In the genomic region with DNA sequence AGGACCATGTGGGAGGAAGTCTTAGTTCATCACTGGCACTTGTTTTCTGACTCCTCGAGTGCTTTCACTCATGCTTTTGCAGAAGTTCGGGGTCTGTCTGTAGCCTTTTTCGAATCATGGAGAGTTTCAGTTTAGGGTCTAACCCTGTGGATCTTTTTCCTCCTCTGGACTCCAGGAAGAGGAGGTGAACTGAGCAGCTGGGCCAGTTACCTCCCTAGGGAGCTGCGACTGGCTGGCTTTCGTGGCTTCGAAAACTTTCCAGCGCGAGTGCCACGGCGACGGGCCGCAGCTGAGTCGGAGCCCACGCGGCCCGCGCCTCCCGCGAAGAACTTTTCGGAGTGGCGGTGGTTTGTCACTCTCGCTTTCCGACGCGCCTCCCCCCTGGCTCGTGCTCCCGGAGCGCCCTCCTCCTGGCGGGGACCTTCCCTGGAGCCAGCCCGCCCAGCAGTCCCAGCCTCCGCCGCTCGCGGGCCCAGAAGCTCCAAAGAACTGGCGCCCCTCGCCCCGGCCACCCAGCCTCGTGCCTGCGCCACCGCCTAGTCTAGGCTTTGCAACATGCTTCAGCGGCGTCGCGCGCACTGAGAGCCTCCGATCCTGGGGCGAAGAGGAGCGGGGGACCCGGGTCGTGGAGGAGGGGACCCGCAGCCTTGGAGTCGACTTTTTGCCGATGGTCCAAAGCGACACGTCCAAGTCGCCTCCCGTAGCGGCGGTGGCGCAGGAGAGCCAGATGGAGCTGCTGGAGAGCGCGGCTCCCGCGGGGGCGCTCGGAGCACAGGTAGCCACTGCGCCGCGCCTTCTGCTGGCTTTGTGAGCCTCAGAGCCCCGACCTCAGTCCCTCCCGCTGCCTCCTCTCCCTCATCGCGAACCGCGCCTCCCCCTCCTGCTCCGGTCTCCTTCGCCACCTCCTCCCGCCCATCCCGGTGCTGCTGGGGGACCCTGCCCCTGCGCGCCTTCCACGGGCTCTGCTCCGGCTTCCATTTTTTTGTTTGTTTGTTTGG, we compare ENCODE assay signal across 8 mouse cellular contexts. TPM values are rescaled to one million over a fixed set of nuclear protein-coding genes. Genes with fewer than 3 reads are reported as not detected.
A peak's percentile ranks its signal among the peaks of the same experiment; 100 is the strongest.
DNase-seq lines count a peak whose midpoint lies in the region; ATAC-seq and TF ChIP-seq lines count a peak whose summit lies in the region.

No protein-coding gene starts in this region.

- peak overlapping the region; percentile 87 for H3K4me2 ChIP-seq in intestine, postnatal 0 days (replicated peaks; ENCODE audit: low read depth)
- H3K4me2 ChIP-seq in midbrain, embryonic 11.5 days, result peak overlapping the region; percentile 91

- no peak overlapping the region; the same call in 1 of the 2 replicates for H3K27ac ChIP-seq in intestine, postnatal 0 days (ENCODE audit: low read depth, low read length)
- peak overlapping the region; percentile 91 for H3K27ac ChIP-seq in limb, embryonic 10.5 days
- no peak overlapping the region for H3K27ac ChIP-seq in midbrain, embryonic 11.5 days (ENCODE audit: low read depth, low read length)
- H3K27ac ChIP-seq in spleen, adult 2 months (ENCODE audit: insufficient read depth, low read length), result no peak overlapping the region; the same call in 1 of the 2 replicates

- H3K4me3 ChIP-seq in intestine, postnatal 0 days (ENCODE audit: low read depth, low read length), result peak overlapping the region; percentile 54
- peak overlapping the region; percentile 60 for H3K4me3 ChIP-seq in limb, embryonic 10.5 days
- H3K4me3 ChIP-seq in midbrain, embryonic 11.5 days (ENCODE audit: low read depth, low read length), result peak overlapping the region; percentile 51
- peak overlapping the region; percentile 62 for H3K4me3 ChIP-seq in spleen, adult 2 months (ENCODE audit: extremely low read depth, insufficient read depth, insufficient read length)

- no peaks in the 10 kb centered on the region; the same call in 1 of the 2 replicates for H3K4me1 ChIP-seq in intestine, postnatal 0 days (replicated peaks; ENCODE audit: control insufficient read depth, insufficient read depth, low read length)
- H3K4me1 ChIP-seq in limb, embryonic 10.5 days, result peaks cover 18% of the 10 kb centered on the region
- H3K4me1 ChIP-seq in midbrain, embryonic 11.5 days (ENCODE audit: control insufficient read depth, insufficient read depth, low read length), result peaks cover 16% of the 10 kb centered on the region
- H3K4me1 ChIP-seq in spleen, adult 2 months (ENCODE audit: control insufficient read depth, insufficient read depth, insufficient read length), result peaks cover 13% of the 10 kb centered on the region; the same call in 1 of the 2 replicates

- peak overlapping the region; percentile 45 for H3K9ac ChIP-seq in intestine, postnatal 0 days (ENCODE audit: low read depth, low read length)
- H3K9ac ChIP-seq in midbrain, embryonic 11.5 days (ENCODE audit: low read length), result peak overlapping the region; percentile 73

- no peak for TF ChIP-seq POLR2A in spleen, adult 2 months (IDR thresholded peaks at IDR 0.05; ENCODE audit: low read depth, low read length)

- TF ChIP-seq CTCF in intestine, postnatal 0 days (IDR thresholded peaks at IDR 0.05; ENCODE audit: low read depth), result peak; percentile 29; the same call in 1 of the 2 replicates
- TF ChIP-seq CTCF in spleen, adult 2 months (IDR thresholded peaks at IDR 0.05; ENCODE audit: extremely low read depth, insufficient read depth, insufficient read length, insufficient replicate concordance), result no peak

- under 1% methylated on average over 78 of the region's 83 CpGs for WGBS in intestine, postnatal 0 days
- WGBS in limb, embryonic 10.5 days, result under 1% methylated on average over 83 of the region's 83 CpGs
- WGBS in midbrain, embryonic 11.5 days, result under 1% methylated on average over 82 of the region's 83 CpGs
- WGBS in spleen, adult 2 months, result 1% methylated on average over 77 of the region's 83 CpGs

- DNase-seq in adrenal gland, adult 2 months, result peak; percentile 92
- peak; percentile 76 for DNase-seq in embryo, embryonic 10.5 days (ENCODE audit: low spot score)
- DNase-seq in limb, embryonic 10.5 days (ENCODE audit: low spot score), result peak; percentile 83
- peak; percentile 98 for DNase-seq in midbrain, embryonic 11.5 days (ENCODE audit: low spot score, missing footprints)
- peak; percentile 3 to 15 for DNase-seq in spleen, adult 2 months (ENCODE audit: low read depth in 1 of 2, low spot score in 2 of 2)

- H3K9me3 ChIP-seq in intestine, postnatal 0 days (ENCODE audit: control insufficient read depth), result no peaks in the 10 kb centered on the region
- no peaks in the 10 kb centered on the region for H3K9me3 ChIP-seq in limb, embryonic 10.5 days (replicated peaks)
- no peaks in the 10 kb centered on the region for H3K9me3 ChIP-seq in midbrain, embryonic 11.5 days (ENCODE audit: control insufficient read depth, low read length)

- H3K36me3 ChIP-seq in intestine, postnatal 0 days (ENCODE audit: control insufficient read depth, insufficient read depth), result no peaks in the 10 kb centered on the region
- no peaks in the 10 kb centered on the region for H3K36me3 ChIP-seq in limb, embryonic 10.5 days
- H3K36me3 ChIP-seq in midbrain, embryonic 11.5 days (ENCODE audit: control insufficient read depth, insufficient read depth, low read length), result no peaks in the 10 kb centered on the region
- no peaks in the 10 kb centered on the region for H3K36me3 ChIP-seq in spleen, adult 2 months (ENCODE audit: control insufficient read depth, insufficient read depth, low read length)

- peak; percentile 71 for ATAC-seq in granulocyte monocyte progenitor cell, adult 5-6 weeks (replicated peaks; ENCODE audit: poor library complexity, severe bottlenecking)
- peak; percentile 36 for ATAC-seq in intestine, postnatal 0 days
- peak; percentile 91 for ATAC-seq in midbrain, embryonic 11.5 days (ENCODE audit: low FRiP score)
- no peak for ATAC-seq in inflammation-experienced regulatory T-cells, adult 6 months

- H3K27me3 ChIP-seq in intestine, postnatal 0 days (replicated peaks; ENCODE audit: control insufficient read depth, insufficient read depth, low read length), result peaks cover 21% of the 10 kb centered on the region
- peaks cover 34% of the 10 kb centered on the region for H3K27me3 ChIP-seq in limb, embryonic 10.5 days (ENCODE audit: low read depth, poor library complexity, severe bottlenecking)
- H3K27me3 ChIP-seq in midbrain, embryonic 11.5 days (ENCODE audit: control insufficient read depth, insufficient read depth, low read length), result peaks cover 15% of the 10 kb centered on the region
- peaks cover 13% of the 10 kb centered on the region for H3K27me3 ChIP-seq in spleen, adult 2 months (ENCODE audit: control insufficient read depth, insufficient read depth, low read length)

RNA-seq across cellular contexts. Expression of a gene that starts 1.2 kb away (rescaled TPM):
- total RNA-seq in adrenal gland, adult 2 months (2021), result 10 to 100 TPM; 29.5 to 42.5 TPM
- polyA plus RNA-seq in adrenal gland, adult 2 months (2012; rRNA removed), result 11.2 and 16.2 TPM in 2 replicates
- 6.0 and 7.4 TPM in 2 replicates for total RNA-seq in granulocyte monocyte progenitor cell, adult 5-6 weeks (2014; fragmentation: Nextera tagmentation)
- total RNA-seq in granulocyte monocyte progenitor cell, adult 5-6 weeks (2017), result 2.8 and 5.6 TPM in 2 replicates
- polyA plus RNA-seq in intestine, postnatal 0 days (2015; fragmentation: Nextera tagmentation; extraction: Ambion mirVana), result 0.99 and 1.5 TPM in 2 replicates
- polyA plus RNA-seq in limb, embryonic 10.5 days (2016; fragmentation: Nextera tagmentation; extraction: Ambion mirVana), result 2.1 and 2.5 TPM in 2 replicates
- polyA plus RNA-seq in midbrain, embryonic 11.5 days (2014; fragmentation: Nextera tagmentation; extraction: Ambion mirVana), result 1.1 TPM in 2 replicates
- 0.37 and 0.39 TPM in 2 replicates for polyA plus RNA-seq in spleen, adult 2 months (2012; rRNA removed)
- polyA plus RNA-seq in inflammation-experienced regulatory T-cells, adult 6 months (2017; shearing (Covaris generic)), result under 1 TPM in 2 of 3 experiments, not detected in 1; 0.36 to 0.41 TPM

Comparison
In these comparisons a context has a peak if more than half of its experiments do, and no peak if none do; other contexts are left out.
1. DNase-seq: peak in every context shown above with its lines; median percentile 98 in midbrain, embryonic 11.5 days; 92 in adrenal gland, adult 2 months; 83 in limb, embryonic 10.5 days; 76 in embryo, embryonic 10.5 days; 9 in spleen, adult 2 months.